Mouse (Mus musculus) left cerebral cortex, adult 2 months (tissue): ENCODE measurements at regions not wholly inside any gene's neighbourhood (a gene's known extent, or its start where the extent isn't known, plus 50 kb on each side); places are given as distances from the start of the nearest gene placed in this dataset.

Experiments used
- DNase-seq, 2 experiments: peaks; one replicate each; pipeline ENCODE4 v3.0.0; 2021 to 2022; ENCODE audit warnings: low spot score in 2 of 2, mixed read lengths in 1 of 2; ENCODE audit errors: extremely low spot score in 1 of 2
- H3K27ac ChIP-seq: fragments of 200-600 bp; 2 replicates; pipeline ENCODE4 v1.8.1; 2022
- H3K4me3 ChIP-seq: fragments of 200-600 bp; 2 replicates; pipeline ENCODE4 v1.8.1; 2022
- CTCF ChIP-seq: fragments of 200-600 bp; IDR thresholded peaks from 2 replicates; pipeline ENCODE4 v1.8.1; 2022; ENCODE audit warnings: antibody characterized with exemption, mild to moderate bottlenecking, moderate library complexity
- intact Hi-C: fragments of 180-260 bp; cut with DNase I; formaldehyde crosslinking; loops from one replicate; pipeline ENCODE4 v1.15.1; 2025

DNA sequence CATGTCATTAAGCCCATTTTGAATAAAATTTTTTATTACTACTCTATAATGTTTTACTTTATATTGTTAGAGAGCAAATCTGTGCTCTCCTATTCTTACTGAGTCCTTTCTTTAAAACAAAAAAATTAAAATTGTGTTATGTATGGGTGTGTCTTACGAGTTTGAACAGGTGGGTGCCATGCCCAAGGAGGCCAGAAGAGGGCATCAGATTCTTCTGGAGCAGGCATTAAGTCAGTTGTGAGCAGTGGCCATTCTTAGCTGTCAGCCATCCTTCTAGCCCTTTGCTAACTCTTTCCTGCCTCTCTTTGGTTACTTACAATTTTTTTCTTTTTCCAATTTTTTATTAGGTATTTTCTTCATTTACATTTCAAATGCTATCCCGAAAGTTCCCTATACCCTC, 63.6 kb upstream of the Fam98a start:
- intact Hi-C loops: loop anchor here (5.0 to 10.0 kb wide), 2 partner anchors 162 to 211 kb away; no protein-coding TSS in a partner anchor
- H3K4me3 ChIP-seq: no peak overlapping the region
- no peak overlapping the region for H3K27ac ChIP-seq
- TF ChIP-seq CTCF: peak; percentile 60
- DNase-seq: peak; percentile 11 to 14

DNA sequence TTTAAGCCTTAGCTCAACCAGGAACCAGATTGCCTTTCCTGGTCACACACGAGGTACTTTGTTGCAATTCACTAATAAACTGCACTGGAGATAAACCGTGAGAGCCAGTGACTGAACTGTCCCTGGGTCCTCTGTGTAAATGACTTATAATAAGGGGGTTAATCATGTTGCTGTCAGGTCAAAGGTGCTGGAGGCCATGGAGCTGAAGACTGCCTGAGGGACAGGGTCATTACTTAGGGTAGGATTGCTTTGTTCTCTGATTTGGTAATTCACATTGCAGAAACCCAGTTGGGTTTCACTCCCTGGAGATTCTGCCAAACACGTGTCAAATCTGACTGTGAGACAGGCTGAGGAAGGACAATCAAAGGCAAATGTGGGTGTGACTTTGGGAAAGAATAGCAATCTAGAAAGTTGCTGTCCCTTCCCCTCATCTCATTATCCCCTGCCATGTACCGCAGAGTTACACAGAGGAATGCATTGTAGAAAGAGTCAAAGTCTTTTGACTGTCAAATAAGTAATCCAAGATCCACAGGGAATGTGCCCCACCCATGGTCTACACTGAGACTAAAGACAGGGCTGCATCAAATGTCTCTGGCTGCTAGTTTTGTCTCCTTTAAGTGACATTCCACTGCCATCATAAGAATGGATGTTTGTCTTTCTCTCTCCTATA, 51.8 kb upstream of the Fam98a start:
- intact Hi-C loops: no loop called here
- Histone ChIP-seq H3K27ac (no peak overlapping the region), H3K4me3 (no peak overlapping the region)
- no peak for TF ChIP-seq CTCF
- no peak for DNase-seq
